Mouse (Mus musculus): ENCODE results near the gene Kcnk12. TPM values are rescaled to one million over a fixed set of nuclear protein-coding genes. Genes with fewer than 3 reads are reported as not detected.

Gene Kcnk12
- polyA plus RNA-seq, 1 experiment from 2014 or later = not detected

GRCm38 (mm10) chr17:87737144-87737543 lies 60.6 kb downstream of the Kcnk12 start:
- WGBS = 76% methylated on average over 3 of the region's 3 CpGs
- ATAC-seq (ENCODE audit: insufficient number of reproducible peaks, insufficient read depth, low FRiP score, low read depth) = no peak

DNA sequence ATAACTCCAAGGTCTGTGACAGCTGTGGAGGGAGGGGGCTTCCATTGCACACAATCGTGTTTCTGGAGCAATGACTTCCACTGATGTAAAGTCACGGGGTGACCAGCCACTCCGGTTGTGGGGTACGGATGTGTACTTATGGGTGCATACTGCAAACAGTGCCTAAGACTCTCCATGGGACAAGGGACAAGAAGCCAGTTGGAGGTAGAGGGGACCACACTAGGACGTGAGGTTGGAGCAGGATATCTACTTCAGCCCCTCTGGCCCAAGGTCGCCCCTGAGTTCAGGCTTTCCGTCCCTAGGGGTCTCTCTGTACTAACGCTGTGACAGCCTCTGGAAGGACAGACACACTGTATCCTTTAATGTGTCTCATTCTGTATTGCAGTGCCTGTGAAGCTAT lies 63.3 kb downstream of the Kcnk12 start:
- no peaks in the 10 kb centered on the region for H3K4me1 ChIP-seq (ENCODE audit: control insufficient read depth in 2 of 2, insufficient read depth in 2 of 2, low read length in 2 of 2)
- no peak overlapping the region for H3K9ac ChIP-seq (ENCODE audit: low read length)
- H3K27me3 ChIP-seq (ENCODE audit: control insufficient read depth, insufficient read depth, low read length) = no peaks in the 10 kb centered on the region
- H3K9me3 ChIP-seq (ENCODE audit: control insufficient read depth, low read length) = peaks cover 3% of the 10 kb centered on the region; the same call in 1 of the 2 replicates
- H3K4me3 ChIP-seq (ENCODE audit: control insufficient read depth in 1 of 2, insufficient read depth in 1 of 2, low read depth in 1 of 2, low read length in 2 of 2) = no peak overlapping the region
- WGBS = 86% methylated on average over 8 of the region's 8 CpGs
- no peak for ATAC-seq (ENCODE audit: insufficient number of reproducible peaks, insufficient read depth, low FRiP score, low read depth)
- no peak overlapping the region for H3K4me2 ChIP-seq (ENCODE audit: low read length)
- H3K27ac ChIP-seq (replicated peaks in 1 of 2; ENCODE audit: control insufficient read depth in 1 of 2, insufficient read depth in 1 of 2, low read depth in 2 of 2, low read length in 2 of 2) = no peak overlapping the region
- no peaks in the 10 kb centered on the region for H3K36me3 ChIP-seq (ENCODE audit: control insufficient read depth, insufficient read depth, low read length)

More at GRCm38 (mm10) chr17:87737144-87737543, 60.6 kb downstream of the Kcnk12 start:
- H3K4me1 ChIP-seq (ENCODE audit: control insufficient read depth in 2 of 2, insufficient read depth in 2 of 2, low read length in 2 of 2) = no peaks in the 10 kb centered on the region
- no peak overlapping the region for H3K4me3 ChIP-seq (ENCODE audit: control insufficient read depth in 1 of 2, insufficient read depth in 1 of 2, low read depth in 1 of 2, low read length in 2 of 2)
- H3K4me2 ChIP-seq (ENCODE audit: low read length) = no peak overlapping the region
- H3K27ac ChIP-seq (replicated peaks in 1 of 2; ENCODE audit: control insufficient read depth in 1 of 2, insufficient read depth in 1 of 2, low read depth in 2 of 2, low read length in 2 of 2) = no peak overlapping the region
- no peaks in the 10 kb centered on the region for H3K36me3 ChIP-seq (ENCODE audit: control insufficient read depth, insufficient read depth, low read length)
- no peaks in the 10 kb centered on the region for H3K9me3 ChIP-seq (ENCODE audit: control insufficient read depth, low read length)
- no peak overlapping the region for H3K9ac ChIP-seq (ENCODE audit: low read length)
- H3K27me3 ChIP-seq (ENCODE audit: control insufficient read depth, insufficient read depth, low read length) = 0 out of 2 replicates have a peak, but pooled peaks cover 1% of the 10 kb centered on the region

DNA sequence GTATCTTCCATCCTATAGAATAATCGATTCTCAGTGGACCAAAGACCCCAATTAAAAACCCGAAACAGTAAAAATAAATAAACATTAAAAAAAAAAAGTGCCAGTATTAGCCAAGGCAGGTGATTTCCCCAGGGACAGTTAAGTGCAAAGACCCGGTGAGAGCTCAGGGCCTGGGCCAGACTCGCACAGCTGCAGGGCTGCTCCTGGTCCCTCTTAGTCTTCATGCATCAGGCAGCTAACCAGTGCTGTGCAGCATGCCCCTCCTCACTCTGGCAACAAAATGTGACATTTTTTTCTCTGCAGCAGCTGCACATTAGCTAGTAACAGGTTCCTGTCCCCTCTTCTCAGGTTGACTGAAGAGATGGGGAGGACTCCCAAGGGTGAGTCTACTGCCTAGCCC lies 65.8 kb downstream of the Kcnk12 start:
- no peak for ATAC-seq (ENCODE audit: insufficient number of reproducible peaks, insufficient read depth, low FRiP score, low read depth)
- peaks cover 7% of the 10 kb centered on the region; the same call in 1 of the 2 replicates for H3K9me3 ChIP-seq (ENCODE audit: control insufficient read depth, low read length)
- no peaks in the 10 kb centered on the region for H3K4me1 ChIP-seq (ENCODE audit: control insufficient read depth in 2 of 2, insufficient read depth in 2 of 2, low read length in 2 of 2)
- no peaks in the 10 kb centered on the region for H3K27me3 ChIP-seq (ENCODE audit: control insufficient read depth, insufficient read depth, low read length)
- no peak overlapping the region for H3K27ac ChIP-seq (replicated peaks in 1 of 2; ENCODE audit: control insufficient read depth in 1 of 2, insufficient read depth in 1 of 2, low read depth in 2 of 2, low read length in 2 of 2)
- H3K4me3 ChIP-seq (ENCODE audit: control insufficient read depth in 1 of 2, insufficient read depth in 1 of 2, low read depth in 1 of 2, low read length in 2 of 2) = no peak overlapping the region
- no peak overlapping the region for H3K4me2 ChIP-seq (ENCODE audit: low read length)
- 73% methylated on average over 4 of the region's 4 CpGs for WGBS
- H3K36me3 ChIP-seq (ENCODE audit: control insufficient read depth, insufficient read depth, low read length) = no peaks in the 10 kb centered on the region
- H3K9ac ChIP-seq (ENCODE audit: low read length) = no peak overlapping the region

DNA sequence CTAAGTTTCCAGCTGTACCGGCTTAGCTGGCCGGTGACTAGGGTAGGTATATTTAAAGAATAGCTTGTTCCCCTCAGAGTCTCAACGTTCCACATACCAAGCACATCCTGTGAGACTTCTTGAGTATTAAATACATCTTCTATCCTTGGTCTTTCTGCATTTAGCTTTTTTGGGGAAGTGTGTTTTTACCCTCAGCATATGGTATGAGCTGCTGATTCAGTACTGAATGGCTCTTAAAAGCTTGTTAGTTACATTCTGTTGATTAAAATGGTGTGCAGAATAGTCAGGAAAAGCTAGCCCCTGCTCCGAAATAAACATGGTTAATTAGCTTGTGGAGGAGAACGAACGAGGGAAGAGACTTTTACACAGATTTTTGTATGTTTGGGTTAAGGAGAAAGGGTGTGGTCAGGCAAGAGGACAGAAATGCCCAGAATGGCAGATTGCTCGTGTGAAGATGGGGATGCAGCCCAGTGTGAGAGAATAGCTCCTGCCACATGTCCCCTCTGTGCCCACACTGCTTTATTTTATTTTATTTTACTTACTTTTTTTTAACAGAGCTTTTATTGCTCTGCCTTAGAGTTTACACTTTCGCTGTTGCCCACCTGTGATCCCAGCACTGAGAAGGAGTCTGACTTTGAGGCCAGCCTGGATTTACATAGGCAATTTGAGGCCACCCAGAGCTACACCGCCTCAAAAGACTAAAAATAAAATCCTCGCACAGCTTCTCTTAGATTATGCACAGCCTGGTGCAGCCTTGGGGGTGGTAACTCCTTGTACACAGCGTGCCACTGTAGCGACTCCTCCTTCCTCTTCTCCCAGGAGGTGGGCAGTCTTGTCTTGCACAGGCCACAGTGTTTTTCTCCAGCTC lies 71.1 kb downstream of the Kcnk12 start:
- Histone ChIP-seq H3K9me3 (ENCODE audit: control insufficient read depth, low read length) (peaks cover 7% of the 10 kb centered on the region; the same call in 1 of the 2 replicates), H3K4me2 (ENCODE audit: low read length) (no peak overlapping the region), H3K9ac (ENCODE audit: low read length) (no peak overlapping the region), H3K4me3 (ENCODE audit: control insufficient read depth in 1 of 2, insufficient read depth in 1 of 2, low read depth in 1 of 2, low read length in 2 of 2) (no peak overlapping the region), H3K27ac (replicated peaks in 1 of 2; ENCODE audit: control insufficient read depth in 1 of 2, insufficient read depth in 1 of 2, low read depth in 2 of 2, low read length in 2 of 2) (no peak overlapping the region), H3K36me3 (ENCODE audit: control insufficient read depth, insufficient read depth, low read length) (peaks cover 40% of the 10 kb centered on the region), H3K27me3 (ENCODE audit: control insufficient read depth, insufficient read depth, low read length) (no peaks in the 10 kb centered on the region), H3K4me1 (ENCODE audit: control insufficient read depth in 2 of 2, insufficient read depth in 2 of 2, low read length in 2 of 2) (no peaks in the 10 kb centered on the region)
- 89% methylated on average over 12 of the region's 12 CpGs for WGBS
- no peak for ATAC-seq (ENCODE audit: insufficient number of reproducible peaks, insufficient read depth, low FRiP score, low read depth)

DNA sequence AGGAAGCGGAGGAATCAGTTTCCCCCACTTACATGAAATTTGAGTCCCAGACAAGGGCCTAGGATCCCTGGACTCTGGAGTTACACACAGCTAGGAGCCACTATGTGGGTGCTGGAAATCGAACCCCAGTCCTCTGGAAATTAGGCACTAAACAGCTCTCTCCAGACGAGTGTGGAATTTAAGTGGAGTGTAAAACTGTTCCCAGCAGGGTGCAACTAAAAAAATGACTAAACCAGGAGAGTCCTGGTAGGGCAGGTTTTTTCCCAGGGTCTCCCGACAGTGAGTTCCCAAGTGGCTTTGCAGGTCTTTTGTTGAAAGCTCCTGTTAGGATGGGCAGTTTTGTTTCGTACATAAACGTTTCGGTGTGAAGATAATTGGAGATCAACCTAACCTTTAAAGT lies 73.1 kb downstream of the Kcnk12 start:
- Histone ChIP-seq H3K9ac (ENCODE audit: low read length) (no peak overlapping the region), H3K4me2 (ENCODE audit: low read length) (no peak overlapping the region), H3K9me3 (ENCODE audit: control insufficient read depth, low read length) (peaks cover 6% of the 10 kb centered on the region; the same call in 1 of the 2 replicates), H3K4me3 (ENCODE audit: control insufficient read depth in 1 of 2, insufficient read depth in 1 of 2, low read depth in 1 of 2, low read length in 2 of 2) (no peak overlapping the region), H3K4me1 (ENCODE audit: control insufficient read depth in 2 of 2, insufficient read depth in 2 of 2, low read length in 2 of 2) (no peaks in the 10 kb centered on the region), H3K27me3 (ENCODE audit: control insufficient read depth, insufficient read depth, low read length) (no peaks in the 10 kb centered on the region), H3K27ac (replicated peaks in 1 of 2; ENCODE audit: control insufficient read depth in 1 of 2, insufficient read depth in 1 of 2, low read depth in 2 of 2, low read length in 2 of 2) (no peak overlapping the region), H3K36me3 (ENCODE audit: control insufficient read depth, insufficient read depth, low read length) (peaks cover 54% of the 10 kb centered on the region)
- no peak for ATAC-seq (ENCODE audit: insufficient number of reproducible peaks, insufficient read depth, low FRiP score, low read depth)
- 91% methylated on average over 7 of the region's 7 CpGs for WGBS

- no peaks in the 10 kb centered on the region for H3K9me3 ChIP-seq (ENCODE audit: control insufficient read depth, low read length)
- peaks cover 38% of the 10 kb centered on the region for H3K36me3 ChIP-seq (ENCODE audit: control insufficient read depth, insufficient read depth, low read length)
- no peak overlapping the region for H3K27ac ChIP-seq (replicated peaks in 1 of 2; ENCODE audit: control insufficient read depth in 1 of 2, insufficient read depth in 1 of 2, low read depth in 2 of 2, low read length in 2 of 2)
- no peak for ATAC-seq (ENCODE audit: insufficient number of reproducible peaks, insufficient read depth, low FRiP score, low read depth)
- no peak overlapping the region for H3K9ac ChIP-seq (ENCODE audit: low read length)
- H3K27me3 ChIP-seq (ENCODE audit: control insufficient read depth, insufficient read depth, low read length) = no peaks in the 10 kb centered on the region
- H3K4me1 ChIP-seq (ENCODE audit: control insufficient read depth in 2 of 2, insufficient read depth in 2 of 2, low read length in 2 of 2) = no peaks in the 10 kb centered on the region
- 74% methylated on average over 8 of the region's 8 CpGs for WGBS
- no peak overlapping the region for H3K4me2 ChIP-seq (ENCODE audit: low read length)
- H3K4me3 ChIP-seq (ENCODE audit: control insufficient read depth in 1 of 2, insufficient read depth in 1 of 2, low read depth in 1 of 2, low read length in 2 of 2) = no peak overlapping the region
Measured at GRCm38 (mm10) chr17:87700101-87700500, 97.7 kb downstream of the Kcnk12 start.

- H3K4me2 ChIP-seq (ENCODE audit: low read length) = no peak overlapping the region
- H3K4me3 ChIP-seq (ENCODE audit: control insufficient read depth in 1 of 2, insufficient read depth in 1 of 2, low read depth in 1 of 2, low read length in 2 of 2) = no peak overlapping the region
- peaks cover 38% of the 10 kb centered on the region for H3K36me3 ChIP-seq (ENCODE audit: control insufficient read depth, insufficient read depth, low read length)
- H3K27ac ChIP-seq (replicated peaks in 1 of 2; ENCODE audit: control insufficient read depth in 1 of 2, insufficient read depth in 1 of 2, low read depth in 2 of 2, low read length in 2 of 2) = no peak overlapping the region
- no peaks in the 10 kb centered on the region for H3K4me1 ChIP-seq (ENCODE audit: control insufficient read depth in 2 of 2, insufficient read depth in 2 of 2, low read length in 2 of 2)
- 75% methylated on average over 16 of the region's 16 CpGs for WGBS
- H3K9me3 ChIP-seq (ENCODE audit: control insufficient read depth, low read length) = no peaks in the 10 kb centered on the region
- H3K27me3 ChIP-seq (ENCODE audit: control insufficient read depth, insufficient read depth, low read length) = no peaks in the 10 kb centered on the region
- H3K9ac ChIP-seq (ENCODE audit: low read length) = no peak overlapping the region
- ATAC-seq (ENCODE audit: insufficient number of reproducible peaks, insufficient read depth, low FRiP score, low read depth) = no peak
Measured at GRCm38 (mm10) chr17:87698996-87699765, 98.6 kb downstream of the Kcnk12 start.
